Comparison of ENCODE assay signal across 21 mouse cellular contexts in genomic region chr2:124236831-124237230, GRCm38 (mm10).
"Had no signal": no experiment of that assay in that cellular context is flagged by ENCODE, and none has a peak within 500 bp of the region (broad histone marks: within the 10 kb centered on the region; RNA-seq: fewer than 3 reads in every experiment).

No protein-coding gene starts in this region.

- H3K4me3 ChIP-seq: lung, embryonic 15.5 days; midbrain, embryonic 10.5 days; midbrain, embryonic 12.5 days; myocyte; neural tube, embryonic 13.5 days; neural tube, embryonic 15.5 days had no signal

- H3K4me2 ChIP-seq: lung, embryonic 15.5 days; midbrain, embryonic 12.5 days; neural tube, embryonic 13.5 days; neural tube, embryonic 15.5 days had no signal

- H3K27me3 ChIP-seq: lung, embryonic 15.5 days; midbrain, embryonic 12.5 days; neural tube, embryonic 13.5 days; neural tube, embryonic 15.5 days had no signal

- ATAC-seq: lung, postnatal 0 days; midbrain, embryonic 16.5 days had no signal

- H3K9me3 ChIP-seq: lung, embryonic 15.5 days; midbrain, embryonic 10.5 days; midbrain, embryonic 12.5 days; neural tube, embryonic 13.5 days; neural tube, embryonic 15.5 days had no signal

- H3K27ac ChIP-seq: lung, embryonic 15.5 days; macrophage; midbrain, embryonic 10.5 days; midbrain, embryonic 12.5 days; neural tube, embryonic 13.5 days; neural tube, embryonic 15.5 days had no signal

- H3K36me3 ChIP-seq: lung, embryonic 15.5 days; midbrain, embryonic 10.5 days; midbrain, embryonic 12.5 days; neural tube, embryonic 13.5 days; neural tube, embryonic 15.5 days had no signal

- H3K4me1 ChIP-seq: lung, embryonic 15.5 days had no signal

- H3K9ac ChIP-seq: lung, embryonic 15.5 days; midbrain, embryonic 12.5 days; neural tube, embryonic 13.5 days; neural tube, embryonic 15.5 days had no signal

- DNase-seq: lung, adult 2 months; lung, postnatal 14 days; lung, postnatal 36 days; midbrain, embryonic 14.5 days; retina, postnatal 1 day; right cerebral cortex, adult 18-20 months; right cerebral cortex, postnatal 25 days; right cerebral cortex, postnatal 4 days; spleen, adult 18-20 months; thymus, adult 18-20 months; thymus, postnatal 14 days; thymus, postnatal 36 days had no signal
